Mouse (Mus musculus): ENCODE measurements around the gene Tm4sf4. TPM values are rescaled to one million over a fixed set of nuclear protein-coding genes. Genes with fewer than 3 reads are reported as not detected.

Gene Tm4sf4
- total and polyA plus RNA-seq, 3 experiments: not detected

- H3K9me3 ChIP-seq (replicated peaks): peaks cover 9% of the 10 kb centered on the region
- no peak for DNase-seq (ENCODE audit: low spot score)
- H3K4me1 ChIP-seq (ENCODE audit: insufficient read depth, low read depth, low read length): no peaks in the 10 kb centered on the region
- H3K27me3 ChIP-seq (ENCODE audit: insufficient read depth, low read length): no peaks in the 10 kb centered on the region
- H3K4me3 ChIP-seq (ENCODE audit: low read depth, low read length): no peak overlapping the region
- no peak for TF ChIP-seq TAL1 (conservative IDR thresholded peaks at IDR 0.05; ENCODE audit: low read depth, low read length)
- no peak for TF ChIP-seq CTCF (IDR thresholded peaks at IDR 0.05; ENCODE audit: low read depth, low read length)
- no peak for TF ChIP-seq GATA1 (IDR thresholded peaks at IDR 0.05; ENCODE audit: borderline replicate concordance, low read length)
- TF ChIP-seq GATA2 (IDR thresholded peaks at IDR 0.05; ENCODE audit: borderline replicate concordance, low read depth, low read length): no peak
- no peak for TF ChIP-seq POLR2AphosphoS5 (IDR thresholded peaks at IDR 0.05; ENCODE audit: insufficient replicate concordance, low read depth, low read length)
- no peak for ATAC-seq (ENCODE audit: extremely low read depth, insufficient number of reproducible peaks, low FRiP score, poor library complexity, severe bottlenecking)
- H3K36me3 ChIP-seq (replicated peaks): no peaks in the 10 kb centered on the region
Measured at GRCm38 (mm10) chr3:57486068-57486467, 61.0 kb downstream of the Tm4sf4 start.

- Histone ChIP-seq H3K27me3 (ENCODE audit: insufficient read depth, low read length) (no peaks in the 10 kb centered on the region), H3K9me3 (replicated peaks) (peaks cover 9% of the 10 kb centered on the region), H3K4me3 (ENCODE audit: low read depth, low read length) (no peak overlapping the region), H3K36me3 (replicated peaks) (no peaks in the 10 kb centered on the region), H3K4me1 (ENCODE audit: insufficient read depth, low read depth, low read length) (no peaks in the 10 kb centered on the region)
- no peak for ATAC-seq (ENCODE audit: extremely low read depth, insufficient number of reproducible peaks, low FRiP score, poor library complexity, severe bottlenecking)
- no peak for DNase-seq (ENCODE audit: low spot score)
- no peak for TF ChIP-seq GATA2 (IDR thresholded peaks at IDR 0.05; ENCODE audit: borderline replicate concordance, low read depth, low read length)
- no peak for TF ChIP-seq CTCF (IDR thresholded peaks at IDR 0.05; ENCODE audit: low read depth, low read length)
- TF ChIP-seq POLR2AphosphoS5 (IDR thresholded peaks at IDR 0.05; ENCODE audit: insufficient replicate concordance, low read depth, low read length): no peak
- TF ChIP-seq TAL1 (conservative IDR thresholded peaks at IDR 0.05; ENCODE audit: low read depth, low read length): no peak
- no peak for TF ChIP-seq GATA1 (IDR thresholded peaks at IDR 0.05; ENCODE audit: borderline replicate concordance, low read length)
Measured at GRCm38 (mm10) chr3:57487455-57488153, 62.5 kb downstream of the Tm4sf4 start.

Other genes with a start within 250 kb of the Tm4sf4 start
- not detected in 2 replicates for gene Tm4sf1, start 123.3 kb upstream of the Tm4sf4 start, total RNA-seq (2014; fragmentation: Nextera tagmentation)
- gene Tm4sf1, start 123.3 kb upstream of the Tm4sf4 start, total RNA-seq (2017): 0.05 TPM in 1 of 2 replicates, not detected in the other
- gene Tm4sf1, start 123.3 kb upstream of the Tm4sf4 start, polyA plus RNA-seq (2012): not detected in 2 replicates
- gene Wwtr1, start 150.6 kb downstream of the Tm4sf4 start, total RNA-seq (2014; fragmentation: Nextera tagmentation): not detected in 2 replicates
- 0.05 and 0.06 TPM in 2 replicates for gene Wwtr1, start 150.6 kb downstream of the Tm4sf4 start, total RNA-seq (2017)
- not detected in 2 replicates for gene Wwtr1, start 150.6 kb downstream of the Tm4sf4 start, polyA plus RNA-seq (2012)
- 15.4 and 20.2 TPM in 2 replicates for gene Commd2, start 226.4 kb downstream of the Tm4sf4 start, total RNA-seq (2014; fragmentation: Nextera tagmentation)
- 28.3 and 35.6 TPM in 2 replicates for gene Commd2, start 226.4 kb downstream of the Tm4sf4 start, total RNA-seq (2017)
- gene Commd2, start 226.4 kb downstream of the Tm4sf4 start, polyA plus RNA-seq (2012): 30.9 and 33.0 TPM in 2 replicates

Measured in G1E (cell line).